In genomic region chr14:62164918-62165317, GRCm38 (mm10) we compare ENCODE assay signal across 19 mouse cellular contexts.
A peak's percentile ranks its signal among the peaks of the same experiment; 100 is the strongest.
DNase-seq lines count a peak whose midpoint lies in the region; ATAC-seq lines count a peak whose summit lies in the region.
"Had no signal": no experiment of that assay in that cellular context is flagged by ENCODE, and none has a peak within 500 bp of the region (broad histone marks: within the 10 kb centered on the region; RNA-seq: fewer than 3 reads in every experiment).

No protein-coding gene starts in this region.

- no peak for DNase-seq in frontal cortex, postnatal 14 days (ENCODE audit: low spot score in 2 of 2)
- DNase-seq in 3T3-L1 (ENCODE audit: low read depth, low spot score), result peak; percentile 26
- peak; percentile 65 for DNase-seq in brain, adult 2 months (ENCODE audit: low read depth, low spot score)
- DNase-seq: adrenal gland, adult 8-10 months; adrenal gland, postnatal 14 days; adrenal gland, postnatal 36 days; cerebellum, adult 11 months; cerebellum, adult 18-20 months; cerebellum, adult 8-10 months; cerebellum, adult 9-11 months; cerebellum, postnatal 14 days; cerebellum, postnatal 36 days; embryo, embryonic 11 days had no signal

- ATAC-seq in frontal cortex, adult (ENCODE audit: low TSS enrichment), result peak; percentile 54
- ATAC-seq in monocyte, adult 5-6 weeks (replicated peaks; ENCODE audit: insufficient number of reproducible peaks, low FRiP score, low TSS enrichment, poor library complexity, severe bottlenecking), result no peak
- ATAC-seq: activated CD4-positive, CD25-positive, alpha-beta regulatory T cell, adult 4 months; forebrain, embryonic 14.5 days; forebrain, embryonic 16.5 days; Patski had no signal

Comparison
In these comparisons a context has a peak if more than half of its experiments do, and no peak if none do; other contexts are left out.
1. DNase-seq: peak in 3T3-L1 (single experiment) and brain, adult 2 months (single experiment); none in frontal cortex, postnatal 14 days (0 of 2).